Mouse (Mus musculus) embryonic facial prominence, embryonic 10.5 days (tissue): Measurements from ENCODE around the gene Ciart. TPM values are rescaled to one million over a fixed set of nuclear protein-coding genes. Genes with fewer than 3 reads are reported as not detected.
"Not testable (repeated sequence)": the region's sequence is repeated elsewhere in the genome, so short reads cannot be mapped to it uniquely, and the experiment has no call there.

Experiments
- DNase-seq: peaks from one replicate; pipeline ENCODE4 v3.0.0-alpha.2; 2017; ENCODE audit warnings: low spot score
- H3K27ac ChIP-seq: fragments of 300-500 bp; sonication (generic); replicated peaks from 2 replicates; pipeline ENCODE4 v1.5.1; 2016; ENCODE audit warnings: mild to moderate bottlenecking
- H3K27me3 ChIP-seq: fragments of 300-500 bp; sonication (generic); replicated peaks from 2 replicates; pipeline ENCODE4 v1.6.1; 2016; ENCODE audit warnings: low read depth, mild to moderate bottlenecking; ENCODE audit not compliant: poor library complexity, severe bottlenecking
- H3K36me3 ChIP-seq: fragments of 300-500 bp; sonication (generic); replicated peaks from 2 replicates; pipeline ENCODE4 v1.6.1; 2016; ENCODE audit warnings: mild to moderate bottlenecking, moderate library complexity
- H3K4me1 ChIP-seq: fragments of 300-500 bp; sonication (generic); 2 replicates; pipeline ENCODE4 v1.6.1; 2016
- H3K4me3 ChIP-seq: fragments of 300-500 bp; sonication (generic); 2 replicates; pipeline ENCODE4 v1.5.1; 2016; ENCODE audit warnings: mild to moderate bottlenecking, moderate library complexity
- H3K9me3 ChIP-seq: fragments of 300-500 bp; sonication (generic); 2 replicates; pipeline ENCODE4 v1.6.1; 2016; ENCODE audit warnings: mild to moderate bottlenecking
- WGBS: fragments of 180-500 bp; shearing (Covaris S2); methylation state at CpG from one replicate; pipeline ENCODE4 v1.1.7; 2016; 5-methylcytosine and 5-hydroxymethylcytosine counted together
- polyA plus RNA-seq: library from polyadenylated mRNA; unstranded; fragments of >200 nt; fragmentation: Nextera tagmentation; extraction: Ambion mirVana; gene quantifications from 2 replicates; pipeline ENCODE4 v1.2.1, GENCODE M21; 2016

The Ciart gene
- polyA plus RNA-seq, 1 experiment from 2014 or later, result 13.4 TPM

DNA sequence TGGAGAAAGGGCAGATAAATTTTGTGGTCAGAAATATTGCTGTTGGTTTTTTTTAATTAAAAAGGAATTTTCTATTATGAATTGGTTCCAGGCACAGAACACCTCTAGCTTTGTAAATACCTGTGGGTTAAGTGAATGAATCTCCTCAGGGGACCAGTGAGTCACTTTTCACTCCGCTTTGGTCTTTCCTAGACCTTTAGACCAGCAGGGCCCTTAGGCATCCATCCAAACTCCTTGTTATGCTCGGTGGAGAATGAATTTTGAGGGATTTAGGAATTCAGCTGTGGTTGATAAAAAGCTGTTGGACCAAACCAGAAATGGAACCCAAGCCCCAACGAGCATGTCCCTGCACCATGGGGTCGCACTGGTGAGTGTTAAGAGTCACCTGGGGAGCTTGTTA lies 25.6 kb upstream of the Ciart start:
- no peak overlapping the region for H3K4me3 ChIP-seq
- H3K4me1 ChIP-seq, result peaks cover 48% of the 10 kb centered on the region
- no peak for DNase-seq
- WGBS, result 47% methylated on average over 4 of the region's 4 CpGs
- H3K9me3 ChIP-seq, result no peaks in the 10 kb centered on the region
- H3K27ac ChIP-seq, result no peak overlapping the region
- H3K27me3 ChIP-seq, result peaks cover 9% of the 10 kb centered on the region; the same call in 1 of the 2 replicates
- H3K36me3 ChIP-seq, result no peaks in the 10 kb centered on the region

DNA sequence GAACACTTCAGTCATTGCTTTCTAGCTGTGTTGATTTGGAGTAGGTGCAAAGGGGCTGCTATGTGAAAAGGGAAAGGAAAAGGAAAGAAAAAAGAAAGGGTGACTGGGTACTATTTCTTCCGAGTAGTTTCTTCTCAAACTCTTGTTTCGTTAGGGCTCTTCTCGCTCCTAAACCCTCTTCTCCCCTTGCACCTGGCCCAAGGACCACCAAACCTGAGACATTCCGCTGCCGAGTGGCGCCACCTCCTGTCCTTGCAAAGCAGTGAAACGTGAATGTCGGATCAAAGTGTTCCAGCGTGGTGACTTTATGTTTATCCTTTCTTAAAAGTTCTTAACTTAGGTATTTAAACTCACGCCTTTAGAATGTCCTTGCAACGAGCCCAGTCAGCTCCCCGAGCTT lies 24.8 kb upstream of the Ciart start:
- H3K4me1 ChIP-seq, result peaks cover 55% of the 10 kb centered on the region
- peak overlapping the region; percentile 64 for H3K4me3 ChIP-seq
- peaks cover 9% of the 10 kb centered on the region; the same call in 1 of the 2 replicates for H3K27me3 ChIP-seq
- peak; percentile 83 for DNase-seq
- WGBS, result under 1% methylated on average over 12 of the region's 12 CpGs
- no peaks in the 10 kb centered on the region for H3K9me3 ChIP-seq
- H3K27ac ChIP-seq, result no peak overlapping the region; the same call in 1 of the 2 replicates
- peaks cover 2% of the 10 kb centered on the region; the same call in 1 of the 2 replicates for H3K36me3 ChIP-seq

DNA sequence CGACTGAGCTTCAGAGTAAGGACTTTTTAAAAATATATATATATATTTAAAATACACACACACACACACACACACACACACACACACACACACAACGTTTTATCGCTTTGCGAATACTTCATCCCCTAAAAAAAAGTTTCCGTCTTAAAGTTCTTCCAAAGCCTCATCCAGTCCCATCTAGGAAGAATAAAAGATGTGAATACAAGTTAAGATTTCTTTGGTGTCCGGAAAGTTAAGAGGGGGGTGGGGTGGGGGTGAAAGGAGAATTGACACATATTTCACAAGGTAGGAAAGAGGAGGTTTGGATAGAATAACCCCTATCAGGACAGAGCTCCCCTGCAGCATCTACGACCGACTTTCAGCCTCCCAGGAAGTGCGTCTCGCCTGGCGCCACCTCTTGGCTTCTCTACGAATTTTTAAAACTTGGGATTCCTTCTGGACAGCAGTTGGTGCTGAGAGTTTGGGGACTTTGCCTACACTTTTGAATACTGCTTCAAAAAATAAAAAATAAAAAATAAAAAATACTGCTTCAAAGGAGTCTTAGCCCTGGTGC lies 24.0 kb upstream of the Ciart start:
- Histone ChIP-seq H3K4me3 (peak overlapping the region; percentile 64), H3K4me1 (peaks cover 60% of the 10 kb centered on the region), H3K27ac (peak overlapping the region; percentile 92), H3K27me3 (peaks cover 9% of the 10 kb centered on the region; the same call in 1 of the 2 replicates), H3K9me3 (no peaks in the 10 kb centered on the region), H3K36me3 (peaks cover 11% of the 10 kb centered on the region)
- DNase-seq, result peak; percentile 72
- 1% methylated on average over 12 of the region's 12 CpGs for WGBS

DNA sequence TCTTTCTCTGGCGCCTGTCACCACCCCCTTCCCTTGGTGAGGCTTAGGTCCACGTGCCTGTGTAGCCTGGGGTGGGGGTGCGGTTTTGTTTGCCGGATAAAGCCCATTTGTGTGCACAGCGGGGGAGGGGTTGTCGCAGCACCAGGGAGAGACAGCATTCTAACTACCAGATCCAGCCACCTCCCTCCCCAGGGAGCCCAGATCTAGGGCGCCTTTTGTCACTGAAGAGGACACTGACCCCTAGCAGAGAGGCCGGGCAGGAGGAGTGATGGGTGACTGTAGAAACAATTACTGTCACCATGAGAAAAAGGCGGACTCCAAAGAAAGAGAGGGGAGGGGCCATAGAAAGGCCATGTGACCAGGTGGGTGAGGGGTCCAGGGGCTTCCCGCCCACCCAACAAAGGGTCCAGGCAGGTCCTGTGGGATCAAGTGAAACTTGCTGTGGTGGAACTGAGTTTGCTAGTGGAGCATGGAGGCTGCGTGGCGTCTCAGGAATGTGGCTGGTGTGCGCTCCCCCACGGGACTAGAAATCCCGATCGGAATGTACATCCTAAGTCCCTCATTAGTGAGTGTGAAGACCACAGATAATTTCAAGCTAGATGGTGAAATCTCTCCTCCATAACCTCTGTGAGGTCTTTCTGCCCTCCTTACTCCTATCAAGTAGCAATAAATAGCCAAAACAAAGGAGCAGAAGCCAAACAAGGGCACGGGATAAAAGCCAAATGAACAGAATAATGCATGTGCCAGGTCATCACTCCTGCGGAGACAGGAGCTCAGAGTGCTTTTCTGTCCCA lies 23.3 kb upstream of the Ciart start:
- under 1% methylated on average over 18 of the region's 18 CpGs for WGBS
- Histone ChIP-seq H3K4me3 (peak overlapping the region; percentile 64), H3K36me3 (peaks cover 17% of the 10 kb centered on the region), H3K9me3 (no peaks in the 10 kb centered on the region), H3K27me3 (peaks cover 9% of the 10 kb centered on the region; the same call in 1 of the 2 replicates), H3K27ac (peak overlapping the region; percentile 92), H3K4me1 (peaks cover 60% of the 10 kb centered on the region)
- DNase-seq, result peak; percentile 86

DNA sequence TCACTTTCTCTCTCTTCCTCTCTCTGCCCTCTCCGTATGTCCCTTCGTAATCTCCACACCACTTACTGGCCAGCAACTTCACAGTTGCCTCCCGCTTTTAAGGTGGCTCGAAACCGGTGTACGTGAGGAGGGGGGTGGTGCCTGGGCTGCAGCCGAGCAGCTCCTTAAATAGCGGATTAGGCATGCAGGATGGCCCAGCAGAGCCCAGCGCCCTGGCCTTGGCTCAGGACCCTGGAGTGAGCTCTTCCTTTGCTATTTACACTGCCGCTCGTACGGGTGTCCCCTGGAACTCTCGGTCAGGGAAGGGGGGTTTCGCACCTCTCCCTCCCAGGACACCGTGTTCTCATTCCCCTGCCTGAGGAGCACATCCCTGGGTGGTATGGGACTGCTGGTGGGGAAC lies 22.5 kb upstream of the Ciart start, which contains the start of gene Car14:
Car14 (minus strand) TSS at position 124 of the 400 bp plus-strand sequence.
- Histone ChIP-seq H3K4me3 (peak within 1 kb of the TSS; percentile 64), H3K36me3 (peaks cover 25% of the 10 kb centered on the region), H3K27me3 (peaks cover 9% of the 10 kb centered on the region; the same call in 1 of the 2 replicates), H3K4me1 (peaks cover 63% of the 10 kb centered on the region), H3K27ac (peak within 1 kb of the TSS; percentile 92), H3K9me3 (no peaks in the 10 kb centered on the region)
- peak; percentile 77 for DNase-seq
- WGBS, result under 1% methylated on average over 15 of the region's 15 CpGs

DNA sequence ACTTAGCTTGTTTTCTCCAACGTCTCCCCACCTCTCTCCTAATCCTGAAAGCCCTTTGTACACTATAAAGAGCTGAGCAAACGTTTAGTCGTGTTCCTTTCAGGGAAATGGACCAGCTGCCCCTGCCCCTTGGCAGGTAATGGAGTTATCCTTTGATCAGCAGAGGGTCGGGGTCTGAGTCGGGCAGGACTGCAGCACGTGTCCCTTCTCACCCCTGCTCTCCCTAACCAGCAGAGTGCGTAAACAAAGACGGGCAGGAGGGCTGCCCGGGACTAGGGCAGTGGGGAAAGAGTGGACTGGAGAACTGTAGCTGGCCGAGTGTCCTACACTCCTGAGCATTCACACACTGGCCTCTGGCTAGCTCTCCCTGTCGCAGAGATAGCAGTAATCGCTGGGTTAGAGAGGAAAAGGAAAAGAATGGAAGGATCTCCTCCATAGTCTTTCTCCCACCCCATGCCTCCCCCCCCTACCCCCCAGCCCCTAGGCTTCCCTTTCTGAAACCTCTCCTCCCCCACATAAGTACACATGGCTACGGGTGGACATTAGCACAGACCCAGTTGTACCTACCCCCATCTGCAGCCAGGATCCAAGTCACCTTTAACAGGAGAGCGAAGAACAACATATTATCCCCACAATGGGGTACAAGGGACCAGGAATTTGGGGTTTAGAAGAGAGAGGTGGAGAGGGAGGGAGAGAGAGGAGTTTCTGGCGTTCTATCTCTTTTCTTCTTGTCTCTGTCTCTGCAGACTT lies 21.9 kb upstream of the Ciart start:
- H3K27ac ChIP-seq, result peak overlapping the region; percentile 92
- H3K9me3 ChIP-seq, result no peaks in the 10 kb centered on the region
- H3K4me3 ChIP-seq, result peak overlapping the region; percentile 64
- peaks cover 32% of the 10 kb centered on the region for H3K36me3 ChIP-seq
- H3K4me1 ChIP-seq, result peaks cover 63% of the 10 kb centered on the region
- H3K27me3 ChIP-seq, result peaks cover 9% of the 10 kb centered on the region; the same call in 1 of the 2 replicates
- DNase-seq, result peak; percentile 74
- under 1% methylated on average over 15 of the region's 15 CpGs for WGBS

DNA sequence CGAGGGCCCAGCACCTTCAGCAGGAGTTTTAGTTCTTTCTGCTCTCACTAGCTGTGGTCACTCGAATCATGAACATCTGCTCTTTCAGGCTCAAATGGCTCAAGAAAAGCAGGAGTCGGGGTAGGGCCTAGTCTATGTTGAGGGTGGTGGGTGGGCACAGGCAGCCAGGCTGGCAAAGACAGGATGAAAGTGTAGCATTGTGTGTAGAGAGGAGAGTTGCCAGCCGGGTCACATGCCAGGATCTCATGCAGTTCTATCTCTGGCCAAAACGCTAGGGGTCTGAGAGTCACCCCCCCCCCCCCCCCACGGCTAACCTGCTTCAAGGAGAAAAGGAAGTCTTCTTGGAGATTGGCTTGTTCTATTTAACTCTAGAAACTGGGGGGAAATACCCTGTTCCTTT lies 20.6 kb upstream of the Ciart start:
- H3K9me3 ChIP-seq, result no peaks in the 10 kb centered on the region
- peaks cover 44% of the 10 kb centered on the region for H3K36me3 ChIP-seq
- WGBS, result 42% methylated on average over 6 of the region's 6 CpGs
- peak overlapping the region; percentile 64 for H3K4me3 ChIP-seq
- peak overlapping the region; percentile 92 for H3K27ac ChIP-seq
- H3K4me1 ChIP-seq, result peaks cover 63% of the 10 kb centered on the region
- DNase-seq, result peak; percentile 18
- H3K27me3 ChIP-seq, result peaks cover 4% of the 10 kb centered on the region; the same call in 1 of the 2 replicates

DNA sequence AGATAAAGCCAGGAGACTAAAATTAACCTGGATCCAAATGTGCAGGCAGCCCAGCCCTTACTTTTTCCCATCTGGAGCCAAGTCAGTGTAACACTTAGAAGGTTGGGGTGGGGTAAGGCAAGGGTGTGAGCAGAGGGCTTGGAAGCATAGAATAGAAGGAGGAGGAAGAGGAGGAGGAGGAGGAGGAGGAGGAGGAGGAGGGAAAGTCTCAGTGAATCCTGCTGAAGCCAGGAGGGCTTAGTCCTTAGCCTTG lies 20.2 kb upstream of the Ciart start:
- H3K27me3 ChIP-seq, result peaks cover 1% of the 10 kb centered on the region; the same call in 1 of the 2 replicates
- DNase-seq, result no peak
- peaks cover 48% of the 10 kb centered on the region for H3K36me3 ChIP-seq
- H3K4me3 ChIP-seq, result peak overlapping the region; percentile 64
- H3K4me1 ChIP-seq, result peaks cover 62% of the 10 kb centered on the region
- peak overlapping the region; percentile 92 for H3K27ac ChIP-seq
- no peaks in the 10 kb centered on the region for H3K9me3 ChIP-seq

DNA sequence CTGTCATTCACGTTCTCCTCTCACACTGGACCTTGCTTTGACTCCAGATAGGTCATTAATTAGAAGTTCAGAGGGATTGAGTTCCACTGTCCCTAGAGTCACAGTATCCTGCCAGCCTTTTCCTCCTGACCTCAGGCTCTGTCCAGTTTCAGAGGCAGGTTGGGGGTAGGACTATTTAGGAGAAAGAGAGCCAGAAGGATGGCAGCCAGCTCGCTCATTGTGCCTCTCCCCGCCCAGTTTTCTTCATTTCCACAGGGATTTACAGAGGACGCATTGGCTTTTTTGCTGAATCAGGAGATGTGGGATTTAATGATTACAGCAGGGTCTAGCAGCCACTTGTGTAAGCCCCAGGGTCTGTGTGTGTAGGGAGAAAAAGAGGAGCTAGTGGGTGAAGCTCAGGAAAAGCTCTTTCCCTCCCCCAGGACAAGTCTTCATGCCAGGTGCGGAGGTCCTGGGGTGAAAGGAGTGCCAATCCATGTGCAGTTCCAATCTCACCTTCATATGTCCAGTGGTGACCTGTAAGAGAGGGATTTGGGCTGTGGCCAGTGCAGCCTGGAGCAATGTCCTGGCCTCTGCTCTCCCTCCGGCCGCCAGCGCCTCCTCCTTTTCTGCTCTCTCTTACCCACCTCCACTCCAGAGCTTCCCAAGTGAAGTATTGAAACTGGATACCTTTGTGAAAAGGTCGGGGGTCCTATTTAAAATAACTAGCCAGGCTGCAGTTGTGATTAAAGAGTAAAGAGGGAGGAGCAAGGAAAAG lies 19.7 kb upstream of the Ciart start:
- H3K4me3 ChIP-seq, result peak overlapping the region; percentile 64
- DNase-seq, result no peak
- peaks cover 57% of the 10 kb centered on the region for H3K4me1 ChIP-seq
- peak overlapping the region; percentile 92 for H3K27ac ChIP-seq
- H3K36me3 ChIP-seq, result peaks cover 49% of the 10 kb centered on the region
- H3K27me3 ChIP-seq, result no peaks in the 10 kb centered on the region
- no peaks in the 10 kb centered on the region for H3K9me3 ChIP-seq
- 65% methylated on average over 9 of the region's 9 CpGs for WGBS

DNA sequence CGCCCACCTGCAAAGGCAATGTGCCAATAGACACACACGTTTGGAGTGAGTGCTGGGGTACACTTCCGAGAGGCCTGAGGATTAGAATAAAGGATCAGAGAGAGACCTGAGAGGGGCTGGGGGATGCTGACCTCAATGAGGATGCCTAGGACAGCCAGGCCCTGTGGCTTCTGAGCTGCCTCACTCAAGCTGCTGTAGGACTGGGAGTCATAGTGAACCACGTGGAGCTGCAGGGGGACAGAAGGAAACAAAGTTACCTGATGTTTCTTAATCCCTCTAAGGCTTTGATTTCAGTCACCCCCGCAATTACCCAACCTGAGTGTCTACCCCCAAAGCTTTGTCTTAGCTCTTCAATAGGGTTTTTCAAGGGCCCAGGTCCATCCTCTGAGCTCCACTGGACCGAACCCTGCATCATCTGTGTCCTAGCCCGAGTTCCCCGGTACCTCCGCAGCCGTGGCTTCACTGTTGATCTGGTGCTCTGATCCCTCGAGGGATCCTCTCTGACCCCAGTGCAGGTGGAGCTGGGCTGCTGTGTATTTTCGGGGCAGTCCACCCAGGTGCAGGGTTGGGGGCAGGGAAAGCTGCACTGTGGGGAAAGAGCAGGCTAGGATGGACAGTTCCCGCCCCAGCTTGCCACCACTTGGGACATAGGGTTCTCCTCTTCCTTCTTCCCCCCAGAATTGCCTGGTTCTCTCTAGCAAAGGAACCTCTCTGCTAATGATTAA lies 17.9 kb upstream of the Ciart start:
- WGBS, result 75% methylated on average over 13 of the region's 13 CpGs
- DNase-seq, result no peak
- Histone ChIP-seq H3K27me3 (no peaks in the 10 kb centered on the region), H3K4me1 (peaks cover 46% of the 10 kb centered on the region), H3K4me3 (no peak overlapping the region), H3K27ac (no peak overlapping the region), H3K36me3 (peaks cover 56% of the 10 kb centered on the region), H3K9me3 (no peaks in the 10 kb centered on the region)

DNA sequence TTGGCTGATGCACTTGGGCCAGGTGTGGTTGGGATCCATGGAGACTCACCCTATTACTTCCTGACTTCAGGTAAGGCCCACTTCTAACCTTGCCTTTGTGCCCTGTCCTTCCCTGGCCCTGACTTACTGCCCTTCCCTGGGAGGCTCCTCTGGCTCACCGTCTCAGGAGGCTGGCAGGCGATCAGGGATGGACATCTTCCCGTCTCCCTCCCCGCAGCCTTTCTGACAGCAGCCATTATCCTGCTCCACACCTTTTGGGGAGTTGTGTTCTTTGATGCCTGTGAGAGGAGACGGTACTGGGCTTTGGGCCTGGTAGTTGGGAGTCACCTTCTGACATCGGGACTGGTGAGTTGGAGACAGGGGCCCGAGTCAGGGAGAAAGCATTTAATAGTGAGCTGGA lies 13.4 kb upstream of the Ciart start:
- WGBS, result 93% methylated on average over 7 of the region's 7 CpGs
- Histone ChIP-seq H3K4me3 (peak overlapping the region; percentile 29), H3K4me1 (peaks cover 45% of the 10 kb centered on the region), H3K36me3 (peaks cover 40% of the 10 kb centered on the region)
- H3K9me3 ChIP-seq, H3K27ac ChIP-seq, DNase-seq, H3K27me3 ChIP-seq: not testable (repeated sequence)
